Comparison of ENCODE assay signal across 24 mouse cellular contexts in genomic region chr15:81097896-81098295, GRCm38 (mm10).
DNase-seq lines count a peak whose midpoint lies in the region; ATAC-seq and TF ChIP-seq lines count a peak whose summit lies in the region.
"Had no signal": no experiment of that assay in that cellular context is flagged by ENCODE, and none has a peak within 500 bp of the region (broad histone marks: within the 10 kb centered on the region; RNA-seq: fewer than 3 reads in every experiment).

No protein-coding gene starts in this region.

- H3K27me3 ChIP-seq in heart, embryonic 13.5 days (replicated peaks) = no peaks in the 10 kb centered on the region
- no peaks in the 10 kb centered on the region for H3K27me3 ChIP-seq in stomach, embryonic 14.5 days (ENCODE audit: control insufficient read depth, insufficient read depth, low read length)
- H3K27me3 ChIP-seq in stomach, postnatal 0 days (ENCODE audit: control insufficient read depth, insufficient read depth, low read length) = no peaks in the 10 kb centered on the region
- H3K27me3 ChIP-seq in myocyte (ENCODE audit: control insufficient read depth, insufficient read depth, insufficient read length) = no peaks in the 10 kb centered on the region
- H3K27me3 ChIP-seq: CH12.LX; forebrain, embryonic 15.5 days; hindbrain, embryonic 13.5 days; limb, embryonic 13.5 days; midbrain, embryonic 13.5 days had no signal

- no peak overlapping the region for H3K9ac ChIP-seq in heart, embryonic 13.5 days
- no peak overlapping the region for H3K9ac ChIP-seq in stomach, embryonic 14.5 days (replicated peaks; ENCODE audit: low read depth, low read length)
- H3K9ac ChIP-seq in stomach, postnatal 0 days (ENCODE audit: low read length) = no peak overlapping the region
- H3K9ac ChIP-seq: forebrain, embryonic 15.5 days; hindbrain, embryonic 13.5 days; limb, embryonic 13.5 days; liver, embryonic 14.5 days; lung, embryonic 14.5 days; midbrain, embryonic 13.5 days had no signal

- ATAC-seq in heart, embryonic 13.5 days (ENCODE audit: extremely low read depth, insufficient number of reproducible peaks, low FRiP score, low TSS enrichment) = no peak
- no peak for ATAC-seq in stomach, embryonic 14.5 days (ENCODE audit: insufficient number of reproducible peaks, insufficient read depth, low FRiP score, low read depth)
- ATAC-seq in stomach, postnatal 0 days (ENCODE audit: low FRiP score, low TSS enrichment) = no peak
- ATAC-seq: forebrain, embryonic 15.5 days; midbrain, embryonic 13.5 days had no signal

- no peak for DNase-seq in heart, postnatal 4 days
- no peak for DNase-seq in stomach, postnatal 0 days (ENCODE audit: low spot score)
- peak; percentile 32 for DNase-seq in thymus, postnatal 25 days
- DNase-seq in yolk sac, embryonic 10.5 days (ENCODE audit: low spot score) = no peak
- no peak for DNase-seq in gastrocnemius, postnatal 4 days (ENCODE audit: low spot score in 2 of 2)
- DNase-seq: cerebellum, adult 2 months; cerebellum, postnatal 36 days; gastrocnemius, postnatal 10 days; heart, adult 11 months; kidney, adult 2 months; kidney, postnatal 14 days; layer of hippocampus, postnatal 36 days had no signal

- H3ac ChIP-seq in myocyte (ENCODE audit: control insufficient read depth, insufficient read length) = no peak overlapping the region

- no peak for TF ChIP-seq EP300 in stomach, postnatal 0 days (optimal IDR thresholded peaks at IDR 0.05)

- no peaks in the 10 kb centered on the region for H3K36me3 ChIP-seq in heart, embryonic 13.5 days
- H3K36me3 ChIP-seq in stomach, embryonic 14.5 days (ENCODE audit: control insufficient read depth, insufficient read depth, low read length) = no peaks in the 10 kb centered on the region
- H3K36me3 ChIP-seq in stomach, postnatal 0 days (ENCODE audit: control insufficient read depth, insufficient read depth, low read length) = no peaks in the 10 kb centered on the region
- H3K36me3 ChIP-seq in myocyte (ENCODE audit: control insufficient read depth, insufficient read depth) = no peaks in the 10 kb centered on the region
- H3K36me3 ChIP-seq: forebrain, embryonic 15.5 days; G1E; hindbrain, embryonic 13.5 days; limb, embryonic 13.5 days; midbrain, embryonic 13.5 days had no signal

- H3K79me2 ChIP-seq in myocyte (ENCODE audit: control insufficient read depth, insufficient read depth) = peaks cover 95% of the 10 kb centered on the region

- no peak overlapping the region for H3K4me3 ChIP-seq in heart, embryonic 13.5 days
- no peak overlapping the region for H3K4me3 ChIP-seq in stomach, embryonic 14.5 days (ENCODE audit: low read depth, low read length)
- no peak overlapping the region for H3K4me3 ChIP-seq in stomach, postnatal 0 days (ENCODE audit: low read depth, low read length)
- no peak overlapping the region for H3K4me3 ChIP-seq in myocyte
- H3K4me3 ChIP-seq: forebrain, embryonic 15.5 days; hindbrain, embryonic 13.5 days; limb, embryonic 13.5 days; midbrain, embryonic 13.5 days had no signal

- peak overlapping the region; percentile 67; the same call in 1 of the 2 replicates for H3K27ac ChIP-seq in heart, embryonic 13.5 days (replicated peaks)
- peak overlapping the region; percentile 21; the same call in 1 of the 2 replicates for H3K27ac ChIP-seq in stomach, embryonic 14.5 days (ENCODE audit: low read length)
- H3K27ac ChIP-seq in stomach, postnatal 0 days (replicated peaks) = no peak overlapping the region
- H3K27ac ChIP-seq: forebrain, embryonic 15.5 days; limb, embryonic 13.5 days; liver, embryonic 14.5 days; midbrain, embryonic 13.5 days had no signal

- no peak overlapping the region for H3K4me2 ChIP-seq in heart, embryonic 13.5 days
- no peak overlapping the region for H3K4me2 ChIP-seq in stomach, embryonic 14.5 days (replicated peaks; ENCODE audit: low read depth, low read length)
- H3K4me2 ChIP-seq in stomach, postnatal 0 days (replicated peaks; ENCODE audit: low read depth) = no peak overlapping the region
- peak overlapping the region; percentile 69 for H3K4me2 ChIP-seq in myocyte (ENCODE audit: low read depth)
- H3K4me2 ChIP-seq: forebrain, embryonic 15.5 days; heart, embryonic 11.5 days; hindbrain, embryonic 13.5 days; limb, embryonic 13.5 days; lung, embryonic 14.5 days; midbrain, embryonic 13.5 days had no signal

- H3K9me3 ChIP-seq in heart, embryonic 13.5 days = no peaks in the 10 kb centered on the region
- H3K9me3 ChIP-seq in stomach, embryonic 14.5 days (ENCODE audit: control insufficient read depth, low read depth, low read length) = no peaks in the 10 kb centered on the region
- H3K9me3 ChIP-seq in stomach, postnatal 0 days (ENCODE audit: control insufficient read depth, low read length) = no peaks in the 10 kb centered on the region
- H3K9me3 ChIP-seq: forebrain, embryonic 15.5 days; G1E; hindbrain, embryonic 13.5 days; limb, embryonic 13.5 days; midbrain, embryonic 13.5 days had no signal

- peaks cover 38% of the 10 kb centered on the region for H3K4me1 ChIP-seq in heart, embryonic 13.5 days
- peaks cover 23% of the 10 kb centered on the region for H3K4me1 ChIP-seq in stomach, embryonic 14.5 days (ENCODE audit: control insufficient read depth, insufficient read depth, low read length)
- no peaks in the 10 kb centered on the region; the same call in 1 of the 2 replicates for H3K4me1 ChIP-seq in stomach, postnatal 0 days (replicated peaks; ENCODE audit: control insufficient read depth, insufficient read depth)

- 75% methylated on average over 6 of the region's 6 CpGs for WGBS in heart, embryonic 13.5 days
- WGBS in stomach, embryonic 14.5 days = 57% methylated on average over 6 of the region's 6 CpGs
- 63% methylated on average over 6 of the region's 6 CpGs for WGBS in stomach, postnatal 0 days

- TF ChIP-seq CTCF in stomach, postnatal 0 days (IDR thresholded peaks at IDR 0.05; ENCODE audit: low read depth) = no peak

- TF ChIP-seq POLR2A in myocyte (IDR thresholded peaks at IDR 0.05; ENCODE audit: insufficient read length, low read depth) = no peak

TF ChIP-seq in myocyte, 11 proteins besides CTCF, POLR2A, EP300 and RAD21:
- TF ChIP-seq SRF (IDR thresholded peaks at IDR 0.05; ENCODE audit: control insufficient read depth, insufficient read length, low read depth) (no peak), MYOG (IDR thresholded peaks at IDR 0.05; ENCODE audit: control insufficient read depth in 1 of 3, insufficient read depth in 1 of 3, insufficient read length in 2 of 3, low read depth in 2 of 3) (no peak), CEBPB (IDR thresholded peaks at IDR 0.05; ENCODE audit: insufficient read depth, poor library complexity, severe bottlenecking) (no peak), TCF3 (IDR thresholded peaks at IDR 0.05; ENCODE audit: insufficient read length, low read depth) (no peak), TCF12 (IDR thresholded peaks at IDR 0.05; ENCODE audit: insufficient read depth, poor library complexity, severe bottlenecking) (no peak), E2F4 (IDR thresholded peaks at IDR 0.05; ENCODE audit: insufficient read depth) (no peak)
